Mouse (Mus musculus): ENCODE measurements around the gene Smcr8. TPM values are rescaled to one million over a fixed set of nuclear protein-coding genes. Genes with fewer than 3 reads are reported as not detected.

Smcr8 gene
- polyA plus RNA-seq, 1 experiment from 2014 or later: 7.9 TPM

DNA sequence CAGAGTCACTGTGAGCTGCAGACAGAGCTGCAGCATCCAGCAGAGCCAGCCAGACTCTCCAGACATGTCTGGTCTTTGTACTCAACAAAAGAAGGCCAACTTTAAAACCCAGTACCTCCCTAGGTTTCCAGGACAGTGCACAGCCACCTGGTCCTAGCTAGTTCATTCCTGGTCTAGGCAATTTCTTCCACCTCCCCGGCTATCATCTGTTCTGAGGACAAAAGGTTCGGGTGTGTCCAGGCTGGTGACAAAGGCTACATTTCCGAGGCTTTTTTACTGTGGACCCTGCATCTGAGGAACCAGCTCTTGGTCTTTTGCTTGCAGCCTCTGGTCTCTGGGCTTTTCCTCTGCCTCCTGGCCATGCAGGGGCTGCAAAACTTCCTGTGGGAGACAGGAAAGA lies 37.0 kb upstream of the Smcr8 start:
- Histone ChIP-seq H3K4me2 (ENCODE audit: low read length) (no peak overlapping the region), H3K4me3 (ENCODE audit: low read depth, low read length) (no peak overlapping the region), H3K27me3 (replicated peaks; ENCODE audit: control insufficient read depth, insufficient read depth, low read length) (no peaks in the 10 kb centered on the region), H3K36me3 (ENCODE audit: control insufficient read depth, insufficient read depth, low read length) (peaks cover 65% of the 10 kb centered on the region), H3K9ac (ENCODE audit: low read length) (no peak overlapping the region), H3K9me3 (replicated peaks; ENCODE audit: control insufficient read depth, low read length) (no peaks in the 10 kb centered on the region), H3K4me1 (ENCODE audit: control insufficient read depth, insufficient read depth, low read length) (no peaks in the 10 kb centered on the region), H3K27ac (ENCODE audit: low read depth, low read length) (no peak overlapping the region)
- ATAC-seq: no peak
- WGBS: 79% methylated on average over 3 of the region's 3 CpGs
- no peak for DNase-seq (ENCODE audit: low spot score)

- ATAC-seq: no peak
- Histone ChIP-seq H3K27me3 (replicated peaks; ENCODE audit: control insufficient read depth, insufficient read depth, low read length) (no peaks in the 10 kb centered on the region), H3K9ac (ENCODE audit: low read length) (no peak overlapping the region), H3K36me3 (ENCODE audit: control insufficient read depth, insufficient read depth, low read length) (peaks cover 74% of the 10 kb centered on the region), H3K4me3 (ENCODE audit: low read depth, low read length) (no peak overlapping the region), H3K4me2 (ENCODE audit: low read length) (no peak overlapping the region), H3K27ac (ENCODE audit: low read depth, low read length) (no peak overlapping the region), H3K9me3 (replicated peaks; ENCODE audit: control insufficient read depth, low read length) (no peaks in the 10 kb centered on the region), H3K4me1 (ENCODE audit: control insufficient read depth, insufficient read depth, low read length) (no peaks in the 10 kb centered on the region)
- 92% methylated on average over 7 of the region's 7 CpGs for WGBS
- DNase-seq (ENCODE audit: low spot score): no peak
Observed at GRCm38 (mm10) chr11:60755570-60755969, 21.8 kb upstream of the Smcr8 start.

DNA sequence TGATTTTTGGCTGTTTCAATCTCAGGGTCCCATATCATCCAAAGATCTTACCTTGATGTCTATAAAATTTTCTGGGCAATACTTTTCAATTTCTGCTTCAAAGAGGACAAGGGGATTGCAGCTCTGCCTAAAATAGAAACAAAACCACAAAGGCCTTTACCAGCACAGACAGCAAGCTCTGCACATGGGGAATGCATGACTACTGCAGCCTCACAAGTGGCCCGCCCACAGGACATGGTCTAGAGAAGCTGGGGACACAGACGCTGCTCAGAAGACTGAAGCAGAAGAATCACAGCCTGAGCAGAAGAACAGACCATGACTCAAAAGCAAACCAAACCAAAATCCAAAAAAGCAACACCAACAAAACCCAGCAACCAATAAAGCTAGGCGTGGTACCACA lies 15.6 kb upstream of the Smcr8 start:
- 97% methylated on average over 3 of the region's 3 CpGs for WGBS
- no peak for ATAC-seq

GRCm38 (mm10) chr11:60766969-60767368 lies 10.4 kb upstream of the Smcr8 start:
- DNase-seq (ENCODE audit: low spot score) (no peak), ATAC-seq (no peak)
- H3K9ac ChIP-seq (ENCODE audit: low read length): no peak overlapping the region
- no peak overlapping the region for H3K4me3 ChIP-seq (ENCODE audit: low read depth, low read length)
- H3K27me3 ChIP-seq (replicated peaks; ENCODE audit: control insufficient read depth, insufficient read depth, low read length): no peaks in the 10 kb centered on the region
- no peak overlapping the region for H3K27ac ChIP-seq (ENCODE audit: low read depth, low read length)
- WGBS: 83% methylated on average over 4 of the region's 4 CpGs
- no peaks in the 10 kb centered on the region for H3K9me3 ChIP-seq (replicated peaks; ENCODE audit: control insufficient read depth, low read length)
- no peak overlapping the region for H3K4me2 ChIP-seq (ENCODE audit: low read length)
- peaks cover under 1% of the 10 kb centered on the region; the same call in 1 of the 2 replicates for H3K36me3 ChIP-seq (ENCODE audit: control insufficient read depth, insufficient read depth, low read length)
- H3K4me1 ChIP-seq (ENCODE audit: control insufficient read depth, insufficient read depth, low read length): no peaks in the 10 kb centered on the region

More for the DNA sequence above, 15.6 kb upstream of the Smcr8 start:
- no peaks in the 10 kb centered on the region for H3K4me1 ChIP-seq (ENCODE audit: control insufficient read depth, insufficient read depth, low read length)
- no peak overlapping the region for H3K4me3 ChIP-seq (ENCODE audit: low read depth, low read length)
- no peaks in the 10 kb centered on the region for H3K9me3 ChIP-seq (replicated peaks; ENCODE audit: control insufficient read depth, low read length)
- H3K9ac ChIP-seq (ENCODE audit: low read length): no peak overlapping the region
- peaks cover 37% of the 10 kb centered on the region for H3K36me3 ChIP-seq (ENCODE audit: control insufficient read depth, insufficient read depth, low read length)
- H3K4me2 ChIP-seq (ENCODE audit: low read length): no peak overlapping the region
- H3K27ac ChIP-seq (ENCODE audit: low read depth, low read length): no peak overlapping the region
- no peak for DNase-seq (ENCODE audit: low spot score)
- no peaks in the 10 kb centered on the region for H3K27me3 ChIP-seq (replicated peaks; ENCODE audit: control insufficient read depth, insufficient read depth, low read length)

DNA sequence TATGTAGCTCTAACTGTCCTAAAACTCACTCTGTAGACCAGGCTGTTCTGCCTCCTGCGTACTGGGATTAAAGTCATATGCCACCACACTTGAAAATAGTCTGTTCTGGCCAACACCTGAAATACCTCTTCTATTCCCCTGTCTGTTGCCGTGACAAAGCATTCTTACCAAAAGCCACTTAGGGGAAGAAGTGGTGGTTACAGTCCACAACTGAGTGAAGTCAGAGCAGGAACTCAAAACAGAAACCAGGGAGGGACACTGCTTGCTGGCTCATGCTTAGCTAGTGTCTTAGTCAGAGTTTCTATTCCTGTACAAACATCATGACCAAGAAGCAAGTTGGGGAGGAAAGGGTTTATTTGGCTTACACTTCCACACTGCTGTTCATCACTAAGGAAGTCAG lies 8.0 kb upstream of the Smcr8 start:
- ATAC-seq (no peak), DNase-seq (ENCODE audit: low spot score) (no peak)
- no peaks in the 10 kb centered on the region for H3K9me3 ChIP-seq (replicated peaks; ENCODE audit: control insufficient read depth, low read length)
- H3K36me3 ChIP-seq (ENCODE audit: control insufficient read depth, insufficient read depth, low read length): no peaks in the 10 kb centered on the region
- H3K4me3 ChIP-seq (ENCODE audit: low read depth, low read length): no peak overlapping the region
- no peaks in the 10 kb centered on the region for H3K4me1 ChIP-seq (ENCODE audit: control insufficient read depth, insufficient read depth, low read length)
- H3K9ac ChIP-seq (ENCODE audit: low read length): no peak overlapping the region
- no peak overlapping the region for H3K27ac ChIP-seq (ENCODE audit: low read depth, low read length)
- 83% methylated on average over 2 of the region's 2 CpGs for WGBS
- H3K4me2 ChIP-seq (ENCODE audit: low read length): no peak overlapping the region
- H3K27me3 ChIP-seq (replicated peaks; ENCODE audit: control insufficient read depth, insufficient read depth, low read length): no peaks in the 10 kb centered on the region

DNA sequence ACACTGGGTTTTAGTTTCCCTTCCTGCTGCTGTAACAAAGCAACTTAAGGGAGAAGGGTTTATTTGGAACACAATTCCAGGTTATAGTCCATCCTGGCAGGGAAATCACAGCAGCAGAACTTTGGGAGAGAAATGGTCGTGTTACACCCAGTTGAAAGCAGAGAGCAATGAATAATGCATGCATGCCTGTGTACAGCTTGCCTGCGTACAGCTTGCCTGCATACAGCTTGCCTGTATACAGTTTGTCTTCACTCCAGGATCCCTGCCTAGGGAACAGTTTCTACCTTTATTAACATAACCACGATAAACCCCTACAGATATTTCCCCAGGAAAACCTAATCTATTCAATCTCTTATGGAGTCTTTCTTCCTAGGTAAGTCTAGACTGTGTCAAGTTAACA lies 6.5 kb upstream of the Smcr8 start:
- DNase-seq (ENCODE audit: low spot score): no peak
- no peaks in the 10 kb centered on the region for H3K9me3 ChIP-seq (replicated peaks; ENCODE audit: control insufficient read depth, low read length)
- no peak overlapping the region for H3K4me2 ChIP-seq (ENCODE audit: low read length)
- no peak overlapping the region for H3K9ac ChIP-seq (ENCODE audit: low read length)
- ATAC-seq: no peak
- H3K36me3 ChIP-seq (ENCODE audit: control insufficient read depth, insufficient read depth, low read length): no peaks in the 10 kb centered on the region
- H3K27ac ChIP-seq (ENCODE audit: low read depth, low read length): no peak overlapping the region
- H3K27me3 ChIP-seq (replicated peaks; ENCODE audit: control insufficient read depth, insufficient read depth, low read length): no peaks in the 10 kb centered on the region
- peaks cover 10% of the 10 kb centered on the region; the same call in 1 of the 2 replicates for H3K4me1 ChIP-seq (ENCODE audit: control insufficient read depth, insufficient read depth, low read length)
- H3K4me3 ChIP-seq (ENCODE audit: low read depth, low read length): no peak overlapping the region
- 87% methylated on average over 3 of the region's 3 CpGs for WGBS

DNA sequence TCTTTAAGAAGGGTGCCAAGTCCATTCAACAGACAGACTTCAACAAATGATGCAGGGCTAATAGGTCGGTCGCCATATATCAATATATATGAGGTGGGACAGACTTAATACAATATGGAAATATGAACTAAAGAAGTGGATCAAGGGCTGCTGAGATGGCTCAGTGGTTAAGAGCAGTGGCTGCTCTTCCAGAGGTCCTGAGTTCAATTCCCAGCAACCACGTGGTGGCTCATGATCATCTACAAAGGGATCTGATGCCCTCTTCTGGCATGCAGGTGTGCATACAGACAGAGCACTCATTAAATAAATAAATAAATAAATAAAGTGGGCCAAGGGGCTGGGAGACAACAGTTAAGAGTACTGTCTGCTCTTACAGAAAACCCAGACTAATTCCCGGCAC lies 5.2 kb upstream of the Smcr8 start:
- no peaks in the 10 kb centered on the region for H3K27me3 ChIP-seq (replicated peaks; ENCODE audit: control insufficient read depth, insufficient read depth, low read length)
- H3K4me2 ChIP-seq (ENCODE audit: low read length): no peak overlapping the region
- H3K4me3 ChIP-seq (ENCODE audit: low read depth, low read length): no peak overlapping the region
- ATAC-seq (no peak), DNase-seq (ENCODE audit: low spot score) (no peak)
- H3K27ac ChIP-seq (ENCODE audit: low read depth, low read length): no peak overlapping the region
- no peak overlapping the region for H3K9ac ChIP-seq (ENCODE audit: low read length)
- H3K9me3 ChIP-seq (replicated peaks; ENCODE audit: control insufficient read depth, low read length): no peaks in the 10 kb centered on the region
- WGBS: 82% methylated on average over 4 of the region's 4 CpGs
- peaks cover 15% of the 10 kb centered on the region; the same call in 1 of the 2 replicates for H3K4me1 ChIP-seq (ENCODE audit: control insufficient read depth, insufficient read depth, low read length)
- no peaks in the 10 kb centered on the region for H3K36me3 ChIP-seq (ENCODE audit: control insufficient read depth, insufficient read depth, low read length)

- Histone ChIP-seq H3K4me2 (ENCODE audit: low read length) (no peak overlapping the region), H3K36me3 (ENCODE audit: control insufficient read depth, insufficient read depth, low read length) (0 out of 2 replicates have a peak, but pooled peaks cover 3% of the 10 kb centered on the region), H3K27me3 (replicated peaks; ENCODE audit: control insufficient read depth, insufficient read depth, low read length) (no peaks in the 10 kb centered on the region), H3K9me3 (replicated peaks; ENCODE audit: control insufficient read depth, low read length) (no peaks in the 10 kb centered on the region), H3K4me3 (ENCODE audit: low read depth, low read length) (no peak overlapping the region), H3K9ac (ENCODE audit: low read length) (no peak overlapping the region), H3K27ac (ENCODE audit: low read depth, low read length) (no peak overlapping the region), H3K4me1 (ENCODE audit: control insufficient read depth, insufficient read depth, low read length) (peaks cover 25% of the 10 kb centered on the region)
- no peak for DNase-seq (ENCODE audit: low spot score)
- ATAC-seq: no peak
- 81% methylated on average over 3 of the region's 3 CpGs for WGBS
Observed at GRCm38 (mm10) chr11:60774158-60774689, 3.1 kb upstream of the Smcr8 start.

DNA sequence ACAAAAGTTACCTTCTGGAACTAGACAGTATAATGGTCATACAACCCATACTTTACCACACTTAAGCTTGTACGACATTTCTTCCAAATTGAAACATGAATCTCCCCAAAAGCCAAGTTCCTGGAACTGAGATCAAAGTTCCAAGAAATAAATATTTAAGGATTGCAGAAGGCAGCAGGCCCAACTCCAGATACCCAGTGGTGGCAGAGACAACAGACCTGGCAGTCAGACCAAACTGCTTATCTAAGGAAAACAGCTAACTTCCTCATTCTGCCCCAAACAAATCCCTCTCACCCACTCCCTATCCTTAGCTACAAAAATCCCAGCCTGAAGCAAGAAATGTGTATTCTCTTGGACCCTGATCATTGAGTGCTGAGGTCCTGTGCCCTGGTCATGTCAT lies 2.5 kb upstream of the Smcr8 start:
- DNase-seq (ENCODE audit: low spot score): no peak
- WGBS: 93% methylated on average over 1 of the region's 1 CpGs
- Histone ChIP-seq H3K4me1 (ENCODE audit: control insufficient read depth, insufficient read depth, low read length) (peaks cover 31% of the 10 kb centered on the region), H3K9me3 (replicated peaks; ENCODE audit: control insufficient read depth, low read length) (no peaks in the 10 kb centered on the region), H3K27me3 (replicated peaks; ENCODE audit: control insufficient read depth, insufficient read depth, low read length) (no peaks in the 10 kb centered on the region), H3K4me2 (ENCODE audit: low read length) (peak overlapping the region; percentile 82; the same call in 1 of the 2 replicates), H3K4me3 (ENCODE audit: low read depth, low read length) (no peak overlapping the region), H3K27ac (ENCODE audit: low read depth, low read length) (no peak overlapping the region), H3K9ac (ENCODE audit: low read length) (peak overlapping the region; percentile 80; the same call in 1 of the 2 replicates), H3K36me3 (ENCODE audit: control insufficient read depth, insufficient read depth, low read length) (peaks cover 9% of the 10 kb centered on the region; the same call in 1 of the 2 replicates)
- ATAC-seq: no peak
